Mouse (Mus musculus) embryonic fibroblast, embryonic 13.5 days (primary cell): ENCODE data around the gene Tmeff1. TPM values are rescaled to one million over a fixed set of nuclear protein-coding genes. Genes with fewer than 3 reads are reported as not detected.

ENCODE experiments used
- H3K27ac ChIP-seq: 2 replicates; pipeline ENCODE4 v1.5.1; 2012; ENCODE audit warnings: low read length, control low read depth, inconsistent platforms; ENCODE audit not compliant: insufficient read depth
- H3K4me1 ChIP-seq: 2 replicates; pipeline ENCODE4 v1.6.1; 2011; ENCODE audit warnings: low read length; ENCODE audit not compliant: control insufficient read depth, insufficient read depth
- H3K4me3 ChIP-seq: 2 replicates; pipeline ENCODE4 v1.5.1; 2011; ENCODE audit warnings: mild to moderate bottlenecking, control low read depth, low read length; ENCODE audit not compliant: insufficient read depth
- CTCF ChIP-seq: IDR thresholded peaks from 2 replicates; pipeline ENCODE4 v1.5.1; 2011; ENCODE audit warnings: mild to moderate bottlenecking, control low read depth, low read length, moderate library complexity, borderline replicate concordance; ENCODE audit not compliant: insufficient read depth
- POLR2A ChIP-seq: IDR thresholded peaks from 2 replicates; pipeline ENCODE4 v1.6.1; 2011; ENCODE audit warnings: low read depth, mild to moderate bottlenecking, control low read depth, low read length, moderate library complexity
- polyA plus RNA-seq: library from polyadenylated mRNA; stranded (reverse); fragments of >200 nt; gene quantifications from 2 replicates; pipeline ENCODE4 v1.2.4, GENCODE M21; 2011; ENCODE audit warnings: low read depth; ENCODE audit not compliant: missing spikeins, insufficient read length

Tmeff1 gene
- polyA plus RNA-seq, 1 experiment = 125 TPM

- TF ChIP-seq CTCF = no peak
- TF ChIP-seq POLR2A = no peak
- Histone ChIP-seq H3K4me1 (no peaks in the 10 kb centered on the region; the same call in 1 of the 2 replicates), H3K27ac (no peak overlapping the region), H3K4me3 (no peak overlapping the region)
These were observed 111.7 kb downstream of the Tmeff1 start for GRCm38 (mm10) chr4:48696706-48697105.

- Histone ChIP-seq H3K4me3 (no peak overlapping the region), H3K4me1 (no peaks in the 10 kb centered on the region; the same call in 1 of the 2 replicates), H3K27ac (no peak overlapping the region)
- TF ChIP-seq POLR2A = no peak
- TF ChIP-seq CTCF = no peak
These were observed 112.3 kb downstream of the Tmeff1 start for GRCm38 (mm10) chr4:48697302-48697701.

Other genes starting within 250 kb of the Tmeff1 start
- 66.2 TPM in 2 replicates for gene Tex10, start 111.7 kb upstream of the Tmeff1 start, polyA plus RNA-seq
- gene Msantd3, start 45.2 kb upstream of the Tmeff1 start, polyA plus RNA-seq = 35.1 and 37.3 TPM in 2 replicates
- gene Cavin4, start 78.3 kb downstream of the Tmeff1 start, polyA plus RNA-seq = 7.7 and 13.4 TPM in 2 replicates